Mouse (Mus musculus): Measurements from ENCODE around the gene Smdt1. TPM values are rescaled to one million over a fixed set of nuclear protein-coding genes. Genes with fewer than 3 reads are reported as not detected.
"Not testable (repeated sequence)": the region's sequence is repeated elsewhere in the genome, so short reads cannot be mapped to it uniquely, and the experiment has no call there.

The Smdt1 gene
- polyA plus RNA-seq, 1 experiment from 2014 or later: 151 TPM

GRCm38 (mm10) chr15:82395955-82396354 is 57.2 kb downstream of the Smdt1 start:
- H3K27ac ChIP-seq; H3K4me3 ChIP-seq (ENCODE audit: inconsistent target); H3K36me3 ChIP-seq (ENCODE audit: inconsistent target); H3K79me2 ChIP-seq (ENCODE audit: inconsistent target): not testable (repeated sequence)
- 93% methylated on average over 3 of the region's 3 CpGs for WGBS (ENCODE audit: missing documents)

Other genes with a start within 250 kb of the Smdt1 start
- gene Ccdc134, start 211.0 kb upstream of the Smdt1 start, polyA plus RNA-seq (2018): 6.6 to 13.4 TPM (median 7.9 TPM) in 3 replicates
- gene Srebf2, start 191.8 kb upstream of the Smdt1 start, polyA plus RNA-seq (2018): 41.2 to 100 TPM (median 69.4 TPM) in 3 replicates
- not detected in 3 replicates for gene Shisa8, start 126.1 kb upstream of the Smdt1 start, polyA plus RNA-seq (2018)
- 0.09 TPM in 1 of 3 replicates, not detected in the others for gene Tnfrsf13c, start 114.6 kb upstream of the Smdt1 start, polyA plus RNA-seq (2018)
- 0.32 to 3.8 TPM (median 0.76 TPM) in 3 replicates for gene Cenpm, start 94.2 kb upstream of the Smdt1 start, polyA plus RNA-seq (2018)
- gene 1500009C09Rik, start 86.6 kb upstream of the Smdt1 start, polyA plus RNA-seq (2018): not detected in 3 replicates
- 0.17 TPM in 1 of 3 replicates, not detected in the others for gene Sept3, start 64.1 kb upstream of the Smdt1 start, polyA plus RNA-seq (2018)
- not detected in 3 replicates for gene Wbp2nl, start 40.0 kb upstream of the Smdt1 start, polyA plus RNA-seq (2018)
- 77.0 to 153 TPM (median 125 TPM) in 3 replicates for gene Naga, start within 50 bp of the Smdt1 start, polyA plus RNA-seq (2018)
- 0.70 to 1.6 TPM (median 1.00 TPM) in 3 replicates for gene Pheta2, start within 50 bp of the Smdt1 start, polyA plus RNA-seq (2018)
- gene Ndufa6, start 15.4 kb downstream of the Smdt1 start, polyA plus RNA-seq (2018): 111 to 200 TPM (median 159 TPM) in 3 replicates
- not detected in 3 replicates for gene Cyp2d22, start 41.3 kb downstream of the Smdt1 start, polyA plus RNA-seq (2018)
- gene Cyp2d11, start 55.1 kb downstream of the Smdt1 start, polyA plus RNA-seq (2018): not detected in 3 replicates
- not detected in 3 replicates for gene Cyp2d10, start 68.2 kb downstream of the Smdt1 start, polyA plus RNA-seq (2018)
- gene Cyp2d9, start 94.5 kb downstream of the Smdt1 start, polyA plus RNA-seq (2018): not detected in 3 replicates
- not detected in 3 replicates for gene Cyp2d12, start 216.1 kb downstream of the Smdt1 start, polyA plus RNA-seq (2018)

Data from macrophage (primary cell).